27 mouse cellular contexts compared by ENCODE assay signal in genomic region chr4:40053391-40053790, GRCm38 (mm10).
"Had no signal": no experiment of that assay in that cellular context is flagged by ENCODE, and none has a peak within 500 bp of the region (broad histone marks: within the 10 kb centered on the region; RNA-seq: fewer than 3 reads in every experiment).

No protein-coding gene starts in this region.

- H3K9ac ChIP-seq: embryonic facial prominence, embryonic 13.5 days; embryonic facial prominence, embryonic 15.5 days; forebrain, embryonic 12.5 days; forebrain, embryonic 13.5 days; forebrain, embryonic 15.5 days; forebrain, postnatal 0 days; heart, embryonic 12.5 days had no signal

- H3K27me3 ChIP-seq: embryonic facial prominence, embryonic 13.5 days; embryonic facial prominence, embryonic 15.5 days; forebrain, embryonic 12.5 days; forebrain, embryonic 13.5 days; forebrain, embryonic 15.5 days; heart, embryonic 12.5 days had no signal

- ATAC-seq: forebrain, embryonic 13.5 days; forebrain, embryonic 14.5 days; forebrain, embryonic 15.5 days; forebrain, embryonic 16.5 days; forebrain, postnatal 0 days had no signal

- H3K27ac ChIP-seq: embryonic facial prominence, embryonic 13.5 days; embryonic facial prominence, embryonic 15.5 days; forebrain, embryonic 10.5 days; forebrain, embryonic 12.5 days; forebrain, embryonic 13.5 days; forebrain, embryonic 15.5 days; gastrocnemius, adult 2 months; heart, adult 2 months; heart, embryonic 10.5 days had no signal

- H3K4me3 ChIP-seq: embryonic facial prominence, embryonic 13.5 days; embryonic facial prominence, embryonic 15.5 days; erythroblast, embryonic 14.5 days; forebrain, embryonic 10.5 days; forebrain, embryonic 12.5 days; forebrain, embryonic 13.5 days; forebrain, embryonic 15.5 days; gastrocnemius, adult 2 months; heart, adult 2 months; heart, embryonic 10.5 days; heart, embryonic 12.5 days had no signal

- H3K4me1 ChIP-seq: embryonic facial prominence, embryonic 13.5 days; embryonic facial prominence, embryonic 15.5 days; forebrain, embryonic 10.5 days; forebrain, embryonic 12.5 days; forebrain, embryonic 13.5 days; heart, embryonic 10.5 days; heart, embryonic 12.5 days had no signal

- H3K4me2 ChIP-seq: embryonic facial prominence, embryonic 13.5 days; embryonic facial prominence, embryonic 15.5 days; forebrain, embryonic 12.5 days; forebrain, embryonic 13.5 days; forebrain, embryonic 15.5 days; heart, embryonic 11.5 days; heart, embryonic 12.5 days had no signal

- H3K9me3 ChIP-seq: embryonic facial prominence, embryonic 13.5 days; embryonic facial prominence, embryonic 15.5 days; forebrain, embryonic 10.5 days; forebrain, embryonic 12.5 days; forebrain, embryonic 13.5 days; forebrain, embryonic 15.5 days; heart, embryonic 10.5 days had no signal

- H3K36me3 ChIP-seq: embryonic facial prominence, embryonic 13.5 days; embryonic facial prominence, embryonic 15.5 days; forebrain, embryonic 10.5 days; forebrain, embryonic 12.5 days; forebrain, embryonic 15.5 days; heart, embryonic 10.5 days; heart, embryonic 12.5 days had no signal

- DNase-seq: cerebellum, adult 9-10 months; cerebellum, adult 9-11 months; cerebellum, postnatal 10 days; cerebellum, postnatal 14 days; cerebellum, postnatal 25 days; cerebellum, postnatal 36 days; embryo, embryonic 11 days; forebrain, postnatal 0 days; gastrocnemius, adult 2 months; gastrocnemius, postnatal 10 days; gastrocnemius, postnatal 14 days; gastrocnemius, postnatal 25 days; gastrocnemius, postnatal 36 days; heart, adult 18-20 months; heart, adult 2 months had no signal
